Mouse (Mus musculus) neural tube, embryonic 13.5 days (tissue): ENCODE measurements around the gene Gm49361. TPM values are rescaled to one million over a fixed set of nuclear protein-coding genes. Genes with fewer than 3 reads are reported as not detected.
"Not testable (repeated sequence)": the region's sequence is repeated elsewhere in the genome, so short reads cannot be mapped to it uniquely, and the experiment has no call there.

Experiments
- ATAC-seq: fragments of 200-750 bp; cut with Nextera tagmentation; 2 replicates; pipeline ENCODE4 v1.8.0; 2017; ENCODE audit warnings: low read depth, mild to moderate bottlenecking, moderate TSS enrichment, moderate library complexity
- H3K27ac ChIP-seq: fragments of 300-500 bp; sonication (generic); replicated peaks from 2 replicates; pipeline ENCODE4 v1.5.1; 2015; ENCODE audit warnings: moderate library complexity, mild to moderate bottlenecking, inconsistent platforms
- H3K27me3 ChIP-seq: fragments of 300-500 bp; sonication (generic); 2 replicates; pipeline ENCODE4 v1.6.1; 2015; ENCODE audit warnings: mild to moderate bottlenecking, inconsistent platforms
- H3K36me3 ChIP-seq: fragments of 300-500 bp; sonication (generic); 2 replicates; pipeline ENCODE4 v1.6.1; 2015; ENCODE audit warnings: mild to moderate bottlenecking, inconsistent platforms
- H3K4me1 ChIP-seq: fragments of 300-500 bp; sonication (generic); replicated peaks from 2 replicates; pipeline ENCODE4 v1.6.1; 2015; ENCODE audit warnings: inconsistent platforms
- H3K4me2 ChIP-seq: fragments of 300-500 bp; sonication (generic); 2 replicates; pipeline ENCODE4 v1.6.1; 2015; ENCODE audit warnings: inconsistent platforms, mild to moderate bottlenecking, moderate library complexity
- H3K4me3 ChIP-seq: fragments of 300-500 bp; sonication (generic); 2 replicates; pipeline ENCODE4 v1.5.1; 2015; ENCODE audit warnings: mild to moderate bottlenecking, inconsistent platforms
- H3K9ac ChIP-seq: fragments of 300-500 bp; sonication (generic); 2 replicates; pipeline ENCODE4 v1.6.1; 2015; ENCODE audit warnings: moderate library complexity, mild to moderate bottlenecking, inconsistent platforms
- H3K9me3 ChIP-seq: fragments of 300-500 bp; sonication (generic); 2 replicates; pipeline ENCODE4 v1.6.1; 2016; ENCODE audit warnings: inconsistent platforms
- WGBS: fragments of 180-500 bp; shearing (Covaris S2); methylation state at CpG from one replicate; pipeline ENCODE4 v1.1.7; 2015; 5-methylcytosine and 5-hydroxymethylcytosine counted together
- polyA plus RNA-seq: library from polyadenylated mRNA; unstranded; fragments of >200 nt; fragmentation: Nextera tagmentation; extraction: Ambion mirVana; gene quantifications from 2 replicates; pipeline ENCODE4 v1.2.1, GENCODE M21; 2015

Gm49361 gene
- polyA plus RNA-seq, 1 experiment from 2014 or later = not detected

GRCm38 (mm10) chr14:57753351-57753992 lies 7.6 kb upstream of the Gm49361 start:
- H3K9me3 ChIP-seq = no peaks in the 10 kb centered on the region
- H3K9ac ChIP-seq = no peak overlapping the region
- H3K4me2 ChIP-seq = no peak overlapping the region
- WGBS = 46% methylated on average over 9 of the region's 9 CpGs
- H3K4me3 ChIP-seq = no peak overlapping the region
- no peaks in the 10 kb centered on the region for H3K36me3 ChIP-seq
- no peak overlapping the region; the same call in 1 of the 2 replicates for H3K27ac ChIP-seq
- no peak for ATAC-seq
- H3K27me3 ChIP-seq = no peaks in the 10 kb centered on the region
- H3K4me1 ChIP-seq = no peaks in the 10 kb centered on the region

DNA sequence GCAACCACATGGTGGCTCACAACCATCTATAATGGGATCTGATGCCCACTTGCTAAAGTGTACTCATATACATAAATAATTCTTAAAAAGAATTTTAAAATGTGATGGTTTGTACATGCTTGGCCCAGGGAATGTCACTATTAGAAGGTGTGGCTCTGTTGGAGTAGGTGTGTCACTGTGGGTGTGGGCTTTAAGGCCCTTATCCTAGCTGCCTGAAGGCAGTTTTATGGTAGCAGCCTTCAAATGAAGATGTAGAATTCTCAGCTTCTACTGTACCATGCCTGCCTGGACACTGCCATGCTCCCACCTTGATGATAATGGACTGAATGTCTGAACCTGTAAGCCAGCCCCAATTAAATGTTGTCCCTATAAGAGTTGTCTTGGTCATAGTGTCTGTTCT lies 5.1 kb upstream of the Gm49361 start:
- not testable (repeated sequence) for ATAC-seq, H3K36me3 ChIP-seq, H3K9ac ChIP-seq, H3K4me2 ChIP-seq, H3K4me1 ChIP-seq, H3K9me3 ChIP-seq, H3K27ac ChIP-seq, H3K4me3 ChIP-seq, H3K27me3 ChIP-seq

DNA sequence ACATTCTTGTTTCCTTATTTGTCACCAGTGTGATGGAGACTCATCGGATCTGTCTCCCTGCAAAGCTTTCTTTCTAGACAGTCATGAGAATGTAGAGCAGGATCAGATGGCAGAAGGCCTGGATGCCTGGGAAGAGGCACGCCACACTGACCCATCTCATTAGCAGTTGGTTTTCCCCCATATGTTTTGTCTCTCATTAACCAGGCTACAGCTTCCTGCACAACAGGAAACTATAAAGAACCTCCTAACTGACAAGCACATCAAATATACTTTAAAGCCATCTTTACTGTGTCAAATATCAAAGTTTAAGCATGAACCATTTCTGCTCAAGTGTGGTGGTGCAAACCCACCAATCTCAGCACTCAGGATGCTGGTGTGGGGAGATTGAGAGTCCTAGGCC lies 3.6 kb upstream of the Gm49361 start:
- no peak overlapping the region for H3K27ac ChIP-seq
- H3K9me3 ChIP-seq = no peaks in the 10 kb centered on the region
- no peak overlapping the region for H3K4me2 ChIP-seq
- WGBS = 66% methylated on average over 2 of the region's 2 CpGs
- H3K27me3 ChIP-seq = no peaks in the 10 kb centered on the region
- peaks cover 15% of the 10 kb centered on the region for H3K4me1 ChIP-seq
- no peak for ATAC-seq
- no peaks in the 10 kb centered on the region for H3K36me3 ChIP-seq
- no peak overlapping the region for H3K9ac ChIP-seq
- H3K4me3 ChIP-seq = no peak overlapping the region

GRCm38 (mm10) chr14:57745291-57745969 lies 473 bp downstream of the Gm49361 start:
- ATAC-seq = peak; percentile 51
- Histone ChIP-seq H3K9me3 (no peaks in the 10 kb centered on the region), H3K4me2 (peak overlapping the region; percentile 89), H3K4me1 (peaks cover 23% of the 10 kb centered on the region), H3K9ac (peak overlapping the region; percentile 86), H3K4me3 (peak overlapping the region; percentile 91), H3K27me3 (no peaks in the 10 kb centered on the region), H3K36me3 (no peaks in the 10 kb centered on the region), H3K27ac (peak overlapping the region; percentile 87)
- under 1% methylated on average over 101 of the region's 103 CpGs for WGBS

DNA sequence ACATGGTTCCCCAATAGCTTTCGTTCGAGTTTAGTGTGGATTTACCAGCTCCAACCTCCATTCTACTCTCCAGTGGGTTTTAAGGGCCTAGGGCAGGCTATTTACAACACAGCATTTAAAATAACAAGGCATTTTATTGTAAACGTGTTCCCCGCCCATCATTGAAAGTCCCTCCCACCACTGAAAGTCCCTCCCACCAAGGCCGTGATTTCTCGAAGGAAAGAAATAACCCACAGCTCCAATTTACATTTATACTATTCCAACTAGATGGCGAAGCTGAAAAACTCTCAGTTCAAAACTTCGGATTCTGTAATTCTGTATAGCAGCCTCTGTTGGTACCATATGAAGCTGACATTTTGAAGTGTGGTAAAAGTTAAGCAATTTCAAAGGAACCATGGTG lies 1.4 kb downstream of the Gm49361 start:
- Histone ChIP-seq H3K27ac (no peak overlapping the region), H3K4me1 (peaks cover 23% of the 10 kb centered on the region), H3K36me3 (no peaks in the 10 kb centered on the region), H3K4me2 (peak overlapping the region; percentile 89), H3K9ac (peak overlapping the region; percentile 86; the same call in 1 of the 2 replicates), H3K4me3 (peak overlapping the region; percentile 91), H3K9me3 (no peaks in the 10 kb centered on the region), H3K27me3 (no peaks in the 10 kb centered on the region)
- no peak for ATAC-seq
- 1% methylated on average over 8 of the region's 8 CpGs for WGBS

GRCm38 (mm10) chr14:57740651-57741050 lies 5.3 kb downstream of the Gm49361 start:
- Histone ChIP-seq H3K36me3 (no peaks in the 10 kb centered on the region), H3K27ac (no peak overlapping the region), H3K9me3 (no peaks in the 10 kb centered on the region), H3K9ac (no peak overlapping the region), H3K4me3 (no peak overlapping the region), H3K4me2 (no peak overlapping the region), H3K27me3 (no peaks in the 10 kb centered on the region), H3K4me1 (peaks cover 27% of the 10 kb centered on the region)
- WGBS = 84% methylated on average over 8 of the region's 8 CpGs
- no peak for ATAC-seq

DNA sequence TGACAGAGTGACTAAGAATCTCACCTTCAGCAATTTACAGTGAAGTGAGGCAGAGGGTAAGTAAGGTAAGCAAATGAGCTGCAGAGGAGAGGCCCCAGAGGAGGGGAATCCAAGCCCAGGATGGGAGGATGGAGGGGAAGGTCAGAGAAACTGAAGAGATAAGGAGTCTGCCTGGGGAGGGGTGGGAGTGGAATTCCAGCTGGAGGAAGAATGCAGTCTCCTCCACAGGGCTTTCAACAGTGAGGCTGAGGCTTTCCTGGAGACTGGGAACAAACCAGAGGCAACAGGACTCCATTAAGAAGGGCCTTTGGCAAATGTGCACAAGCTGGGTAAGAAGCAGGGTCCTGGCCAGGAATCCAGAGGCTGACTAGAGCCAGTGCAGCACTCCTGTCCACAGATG lies 8.8 kb downstream of the Gm49361 start:
- no peak overlapping the region for H3K4me3 ChIP-seq
- H3K4me1 ChIP-seq = peaks cover 31% of the 10 kb centered on the region
- no peaks in the 10 kb centered on the region for H3K27me3 ChIP-seq
- H3K9ac ChIP-seq = no peak overlapping the region
- no peak overlapping the region for H3K4me2 ChIP-seq
- no peak overlapping the region for H3K27ac ChIP-seq
- no peak for ATAC-seq
- H3K9me3 ChIP-seq = no peaks in the 10 kb centered on the region
- H3K36me3 ChIP-seq = no peaks in the 10 kb centered on the region

GRCm38 (mm10) chr14:57736141-57736540 lies 9.8 kb downstream of the Gm49361 start:
- no peak overlapping the region for H3K4me3 ChIP-seq
- H3K4me2 ChIP-seq = no peak overlapping the region
- no peaks in the 10 kb centered on the region for H3K36me3 ChIP-seq
- ATAC-seq = no peak
- no peak overlapping the region for H3K27ac ChIP-seq
- WGBS = 71% methylated on average over 4 of the region's 4 CpGs
- H3K9me3 ChIP-seq = no peaks in the 10 kb centered on the region
- peaks cover 36% of the 10 kb centered on the region for H3K4me1 ChIP-seq
- H3K9ac ChIP-seq = no peak overlapping the region
- H3K27me3 ChIP-seq = no peaks in the 10 kb centered on the region

- Histone ChIP-seq H3K9me3 (no peaks in the 10 kb centered on the region), H3K4me3 (no peak overlapping the region), H3K36me3 (no peaks in the 10 kb centered on the region), H3K4me2 (no peak overlapping the region), H3K27ac (0 out of 2 replicates have a peak overlapping the region, but pooled peaks have one; percentile 0), H3K4me1 (peaks cover 54% of the 10 kb centered on the region), H3K27me3 (no peaks in the 10 kb centered on the region), H3K9ac (no peak overlapping the region)
- no peak for ATAC-seq
- 27% methylated on average over 6 of the region's 6 CpGs for WGBS
These were observed 13.1 kb downstream of the Gm49361 start for GRCm38 (mm10) chr14:57732668-57733293.

GRCm38 (mm10) chr14:57730527-57730926 lies 15.4 kb downstream of the Gm49361 start:
- no peaks in the 10 kb centered on the region for H3K27me3 ChIP-seq
- H3K27ac ChIP-seq = peak overlapping the region; percentile 81
- no peak overlapping the region for H3K9ac ChIP-seq
- peak; percentile 54; the same call in 1 of the 2 replicates for ATAC-seq
- no peaks in the 10 kb centered on the region for H3K9me3 ChIP-seq
- 26% methylated on average over 9 of the region's 9 CpGs for WGBS
- H3K4me1 ChIP-seq = peaks cover 43% of the 10 kb centered on the region
- H3K4me3 ChIP-seq = no peak overlapping the region
- peaks cover 7% of the 10 kb centered on the region; the same call in 1 of the 2 replicates for H3K36me3 ChIP-seq
- H3K4me2 ChIP-seq = no peak overlapping the region

DNA sequence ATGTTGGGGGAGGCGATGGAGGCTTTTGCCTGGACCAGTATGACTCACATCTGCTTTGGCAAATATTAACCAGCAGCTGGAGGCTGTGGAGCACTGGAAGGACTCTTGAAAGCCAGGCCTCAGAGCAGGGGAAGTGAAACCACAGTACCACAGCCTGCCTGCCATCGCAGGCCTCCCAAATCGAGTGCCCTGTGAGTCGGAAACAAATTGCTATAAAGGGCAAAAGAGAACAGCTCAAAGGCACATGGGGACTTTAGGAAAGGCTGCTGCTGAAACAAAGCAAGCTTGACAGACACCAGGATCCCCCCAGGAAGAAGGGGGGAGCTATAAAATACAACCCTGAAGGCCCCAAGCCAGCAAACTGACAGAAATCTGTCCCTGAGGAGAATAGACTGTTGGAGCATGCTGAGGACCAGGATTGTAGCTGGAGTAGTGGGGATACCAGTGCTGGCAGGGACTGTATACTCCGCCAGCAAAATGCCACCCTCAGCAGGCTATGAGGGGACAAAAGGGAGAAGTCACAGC lies 15.9 kb downstream of the Gm49361 start:
- H3K4me2 ChIP-seq = no peak overlapping the region
- WGBS = 34% methylated on average over 5 of the region's 5 CpGs
- no peaks in the 10 kb centered on the region for H3K27me3 ChIP-seq
- peak overlapping the region; percentile 81 for H3K27ac ChIP-seq
- H3K36me3 ChIP-seq = peaks cover 7% of the 10 kb centered on the region; the same call in 1 of the 2 replicates
- peak; percentile 81 for ATAC-seq
- no peaks in the 10 kb centered on the region for H3K9me3 ChIP-seq
- H3K4me3 ChIP-seq = no peak overlapping the region
- peaks cover 40% of the 10 kb centered on the region for H3K4me1 ChIP-seq
- peak overlapping the region; percentile 49; the same call in 1 of the 2 replicates for H3K9ac ChIP-seq

DNA sequence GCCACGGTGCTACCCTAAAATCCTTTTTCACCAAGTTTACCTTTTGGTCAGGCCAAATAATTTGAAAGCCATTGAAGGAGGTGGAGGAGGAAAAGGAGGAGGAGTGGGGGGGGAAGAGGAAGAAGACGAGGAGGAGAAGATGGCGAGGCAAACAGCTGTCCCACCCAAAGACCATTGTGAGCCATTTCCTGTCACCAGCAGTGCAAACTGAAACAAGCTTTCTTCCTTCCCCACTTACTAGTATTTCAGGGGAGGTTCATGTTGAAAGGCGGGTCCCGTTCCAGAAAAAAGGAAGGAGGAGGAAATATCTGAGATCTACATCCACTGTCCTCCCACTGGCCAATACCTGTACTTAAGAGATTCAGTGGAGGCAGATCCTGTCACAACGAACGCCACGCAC lies 16.5 kb downstream of the Gm49361 start:
- H3K27me3 ChIP-seq = no peaks in the 10 kb centered on the region
- 73% methylated on average over 8 of the region's 8 CpGs for WGBS
- 0 out of 2 replicates have a peak overlapping the region, but pooled peaks have one; percentile 49 for H3K9ac ChIP-seq
- ATAC-seq = no peak
- H3K4me1 ChIP-seq = peaks cover 40% of the 10 kb centered on the region
- peak overlapping the region; percentile 81 for H3K27ac ChIP-seq
- no peaks in the 10 kb centered on the region for H3K9me3 ChIP-seq
- no peak overlapping the region for H3K4me3 ChIP-seq
- peaks cover 7% of the 10 kb centered on the region; the same call in 1 of the 2 replicates for H3K36me3 ChIP-seq
- H3K4me2 ChIP-seq = no peak overlapping the region
